Mouse (Mus musculus) thymus, postnatal 0 days (tissue): ENCODE data around the gene Tas1r1. TPM values are rescaled to one million over a fixed set of nuclear protein-coding genes. Genes with fewer than 3 reads are reported as not detected.

Experiments used
- DNase-seq: peaks from one replicate; pipeline ENCODE4 v3.0.0-alpha.2; 2015; ENCODE audit warnings: low spot score
- polyA plus RNA-seq: library from polyadenylated mRNA; unstranded; fragments of >200 nt; fragmentation: Nextera tagmentation; extraction: Ambion mirVana; gene quantifications from 2 replicates; pipeline ENCODE4 v1.2.1, GENCODE M21; 2015

Tas1r1 gene
- 0.32 and 0.59 TPM in 2 replicates for polyA plus RNA-seq

DNA sequence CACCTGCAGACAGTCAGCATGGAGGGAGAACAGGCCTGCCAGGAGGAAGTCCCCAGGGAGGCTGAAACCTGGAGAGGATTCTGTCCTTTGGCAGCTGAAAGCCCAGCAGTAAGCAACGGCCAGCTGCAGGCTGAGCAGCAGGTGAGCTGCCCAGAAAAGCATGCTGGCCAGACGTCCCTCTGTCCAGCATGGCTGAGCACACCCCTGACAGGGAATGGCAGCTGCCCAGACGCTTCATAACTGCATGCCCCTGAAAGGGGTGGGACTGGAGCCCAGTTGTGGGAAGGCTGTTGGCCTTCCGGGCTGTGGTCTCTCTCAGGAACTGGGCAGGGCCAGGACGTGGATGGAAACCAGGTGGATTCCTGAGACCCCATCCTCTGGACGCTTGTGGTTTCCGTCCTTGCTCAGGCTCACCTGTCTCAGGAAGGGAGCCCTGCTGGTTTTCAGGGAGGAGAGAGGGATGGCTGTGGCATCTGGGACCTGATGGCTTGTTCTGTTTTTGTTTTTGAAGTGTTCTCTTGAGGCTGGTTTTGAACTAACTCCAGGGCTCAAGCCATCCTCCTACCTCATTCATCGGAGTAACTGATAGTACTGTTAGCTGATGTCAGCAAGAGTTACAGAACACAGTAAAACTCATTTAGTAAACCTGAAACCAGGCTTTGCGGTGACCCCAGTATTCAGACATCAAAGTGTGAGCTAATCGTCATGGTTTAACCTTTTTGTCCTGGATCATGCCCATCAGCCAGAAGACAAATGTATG is at the start of gene Tas1r1:
TSS of gene Tas1r1 (minus strand) at position 344 of the 760 bp plus-strand sequence.
- DNase-seq, result no peak

DNA sequence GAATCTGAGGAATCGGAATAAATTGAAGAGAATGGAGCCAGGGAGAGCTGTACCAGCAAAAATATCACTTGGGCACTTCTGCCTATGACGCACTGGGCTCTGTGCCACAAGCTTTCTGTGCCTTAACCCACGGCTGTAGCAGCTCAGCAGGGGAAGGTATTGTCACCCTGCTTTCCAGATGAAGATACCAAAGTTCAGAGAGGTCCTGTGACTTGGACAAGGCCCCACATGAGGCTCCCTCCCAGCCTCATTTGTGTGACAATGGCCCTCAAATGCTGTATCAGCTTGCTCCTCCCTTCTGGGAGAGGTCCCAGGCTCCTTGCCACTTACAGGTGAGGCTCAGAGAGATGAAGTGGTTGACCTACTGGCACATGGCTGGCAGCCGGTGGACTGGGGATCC is 49.8 kb upstream of the Tas1r1 start:
- DNase-seq, result no peak

DNA sequence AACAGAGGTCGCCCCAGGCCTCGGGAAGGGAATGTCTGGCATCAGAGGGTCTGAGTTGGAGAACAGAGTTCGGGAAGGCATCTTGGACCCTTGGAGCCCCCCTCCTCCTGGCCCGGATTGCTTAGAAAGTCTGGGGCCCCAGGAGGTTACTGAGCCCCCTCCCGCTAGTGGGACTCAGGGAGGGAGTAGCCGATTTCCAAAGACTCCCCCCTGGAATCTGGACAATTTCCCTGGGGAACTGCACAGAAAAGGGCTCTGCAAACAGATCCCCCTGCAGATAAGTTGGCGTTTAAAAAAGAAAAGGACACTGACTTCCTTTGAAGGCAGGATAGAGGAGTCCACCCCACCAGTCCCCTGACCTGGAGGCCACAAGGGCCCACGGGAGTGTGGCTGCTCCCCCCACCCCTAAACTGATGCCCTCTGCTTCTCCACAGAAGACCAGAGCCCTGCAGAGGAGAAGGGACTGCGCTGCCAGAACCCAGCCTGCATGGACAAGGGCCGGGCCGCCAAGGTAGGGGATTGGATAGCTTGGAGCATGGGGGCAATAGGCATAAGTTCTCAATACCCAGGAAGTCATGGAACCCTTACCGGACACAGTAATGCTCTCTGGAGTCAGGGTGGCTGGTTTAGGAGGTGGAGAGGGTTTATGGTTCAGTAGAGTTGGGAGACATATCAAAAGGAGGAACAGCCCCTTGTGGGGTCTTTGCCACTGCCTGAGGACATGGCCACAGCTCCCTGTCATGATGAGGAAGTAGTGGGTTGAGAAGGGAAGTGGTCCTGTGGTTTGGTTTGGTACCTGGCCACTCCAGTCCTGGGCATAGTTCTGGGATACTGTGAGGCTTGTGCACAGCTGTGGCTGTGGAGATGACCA is 49.1 kb upstream of the Tas1r1 start:
- no peak for DNase-seq

DNA sequence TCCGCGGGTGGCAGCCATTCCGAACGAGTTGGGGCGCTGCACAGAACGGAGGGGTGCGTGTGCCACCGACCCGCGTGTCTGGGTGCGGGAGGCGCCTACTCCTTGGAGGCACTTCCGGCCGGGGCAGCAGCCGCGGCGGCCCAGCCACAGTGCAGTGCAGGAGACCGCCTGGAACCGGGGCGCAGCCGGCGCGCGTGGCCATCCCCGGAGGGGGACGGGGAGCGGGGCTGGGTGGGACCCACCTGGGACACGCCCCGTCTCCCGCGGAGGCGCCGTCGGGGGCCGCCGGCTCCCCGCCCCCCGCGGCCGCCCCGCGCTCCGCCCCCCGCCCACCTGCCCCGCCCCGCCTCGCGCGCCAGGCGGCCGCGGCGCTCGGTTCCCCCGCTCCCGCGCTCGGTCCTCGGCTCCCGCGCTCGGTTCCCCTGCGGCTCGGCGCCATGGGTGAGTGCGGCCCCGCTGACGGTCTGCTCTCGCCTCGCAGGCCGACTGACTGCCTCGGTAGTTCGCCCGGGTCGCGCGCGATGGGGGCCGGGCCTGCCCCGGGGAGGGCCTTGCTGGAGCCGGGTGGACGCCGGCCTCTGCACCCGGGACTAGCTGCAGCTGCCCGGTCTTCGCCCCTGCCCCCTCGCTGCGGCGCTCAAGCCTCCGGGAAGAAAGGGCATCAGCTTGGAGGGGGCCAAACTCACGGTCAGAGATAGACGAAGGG is 48.3 kb upstream of the Tas1r1 start:
- peak; percentile 76 for DNase-seq

DNA sequence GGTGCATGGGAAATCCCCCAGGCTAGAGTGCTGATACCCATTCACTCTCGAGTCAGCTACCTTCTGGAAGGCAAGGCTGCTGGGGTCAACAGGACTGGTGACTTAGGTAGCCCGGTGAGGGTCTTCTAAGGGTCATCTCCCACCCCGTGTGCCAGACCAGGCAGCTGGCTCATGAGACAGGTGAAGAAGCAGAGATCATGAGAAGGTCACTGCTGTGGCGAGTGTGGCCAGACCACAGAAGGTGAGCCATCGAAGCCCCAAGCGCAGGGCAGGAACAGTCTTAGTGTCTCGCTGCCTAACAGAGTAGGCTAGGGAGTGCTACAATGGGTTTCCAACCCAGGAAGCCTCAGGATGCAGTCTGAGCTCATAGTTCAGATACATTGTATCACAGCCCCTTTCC is 46.2 kb upstream of the Tas1r1 start:
- DNase-seq, result no peak

DNA sequence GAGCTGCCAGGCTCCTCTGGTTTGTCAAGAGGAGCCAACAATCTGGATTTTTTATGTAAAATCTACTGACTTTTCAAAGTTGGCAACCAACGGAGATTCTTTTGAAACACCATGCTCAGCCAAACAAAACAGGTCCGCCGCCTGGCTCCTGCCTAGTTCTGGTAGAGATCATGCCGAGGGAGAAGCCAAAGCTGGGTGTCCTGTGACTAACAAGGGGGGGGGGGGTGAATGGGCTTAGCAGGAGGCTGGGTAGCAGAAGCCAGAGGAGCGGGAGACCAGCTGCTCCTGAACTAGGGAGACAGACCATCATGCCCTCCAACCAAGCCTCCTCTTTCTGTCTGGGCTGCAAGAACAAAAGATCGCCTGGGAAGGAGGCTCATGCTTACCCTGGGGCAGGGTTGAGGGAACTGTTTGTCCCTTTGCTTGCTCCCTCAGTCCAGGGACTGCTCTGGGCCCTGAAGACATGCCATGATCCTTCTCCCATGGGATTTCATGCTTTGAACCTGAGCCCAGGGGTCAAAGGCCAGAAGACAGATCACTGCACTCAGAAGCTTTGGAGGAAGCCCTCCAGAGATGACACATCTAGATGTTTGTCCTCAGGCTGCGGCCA is 45.3 kb upstream of the Tas1r1 start:
- no peak for DNase-seq

DNA sequence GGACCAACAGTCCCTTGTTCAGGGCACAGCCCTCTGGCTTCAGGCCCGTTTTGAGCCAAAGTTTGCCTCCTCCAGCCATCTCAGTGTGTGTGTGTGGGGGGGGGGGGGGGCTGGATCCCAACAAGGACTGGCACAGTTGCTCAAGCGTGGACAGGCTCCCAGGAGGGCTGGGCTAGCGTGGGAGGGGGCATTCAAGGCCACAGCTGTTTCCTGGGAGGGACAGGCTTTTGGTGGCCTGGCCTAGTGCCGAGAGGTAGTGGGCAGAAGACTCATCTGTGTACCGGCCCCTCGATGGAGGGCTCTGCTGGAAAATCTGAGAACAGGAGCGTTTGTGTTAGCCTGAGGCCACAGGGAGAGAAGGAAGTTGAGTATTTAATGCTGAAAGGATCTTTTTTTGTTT is 41.6 kb upstream of the Tas1r1 start:
- no peak for DNase-seq

DNA sequence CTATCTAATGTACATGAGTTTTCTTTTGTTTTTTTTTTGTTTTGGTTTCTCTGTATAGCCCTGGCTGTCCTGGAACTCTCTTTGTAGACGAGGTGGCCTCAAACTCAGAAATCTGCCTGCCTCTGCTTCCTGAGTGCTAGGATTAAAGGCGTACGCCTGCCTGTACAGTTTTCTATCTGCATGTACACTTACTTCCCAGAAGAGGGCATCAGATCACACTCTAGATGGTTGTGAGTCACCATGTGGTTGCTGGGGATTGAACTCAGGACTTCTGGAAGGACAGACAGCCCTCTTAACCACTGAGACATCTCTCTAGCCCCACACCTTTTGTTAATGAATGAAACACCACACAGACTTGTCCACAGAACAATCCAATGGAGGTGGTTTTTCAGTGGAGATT is 40.9 kb upstream of the Tas1r1 start:
- no peak for DNase-seq

DNA sequence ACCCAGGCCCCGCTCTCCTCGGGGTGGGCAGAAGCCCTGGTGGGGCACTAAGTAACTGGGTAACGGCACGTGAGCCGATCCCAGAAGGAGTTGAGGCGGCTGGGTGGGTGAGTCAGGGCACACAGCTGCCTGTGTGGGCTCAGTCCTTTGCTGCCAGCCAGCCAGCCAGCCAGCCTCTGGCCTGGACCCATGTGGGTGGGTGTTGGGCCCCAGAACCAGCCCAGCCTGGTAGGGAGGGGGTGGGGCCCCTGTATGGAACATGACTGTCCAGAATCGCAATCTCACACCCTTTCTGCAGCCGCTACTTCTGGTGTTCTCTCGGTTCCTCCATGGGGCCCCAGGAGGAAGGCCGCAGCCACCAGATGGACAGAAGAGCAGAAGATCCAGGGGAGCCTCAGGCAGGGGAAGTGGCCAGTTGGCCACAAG is 39.8 kb upstream of the Tas1r1 start:
- DNase-seq, result no peak

DNA sequence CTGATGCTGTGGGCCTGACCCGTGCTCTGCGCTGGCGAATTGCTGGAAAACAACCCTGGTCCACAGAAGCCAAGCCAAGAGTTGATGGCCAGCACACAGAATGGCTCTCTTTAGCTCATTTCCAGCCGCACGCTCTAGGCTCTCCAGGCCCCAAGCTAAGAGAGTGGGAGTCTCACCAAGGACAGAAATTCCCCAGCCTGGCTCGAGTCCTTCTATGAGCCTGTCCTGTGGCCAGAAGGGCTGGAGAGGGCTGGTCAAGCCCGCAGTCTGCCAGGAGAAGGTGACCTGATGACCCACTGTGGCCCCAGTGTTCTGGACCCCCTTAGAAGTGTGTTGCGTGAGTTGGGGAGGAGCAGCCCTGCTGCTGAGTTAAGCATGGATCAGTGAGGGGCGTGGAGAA is 38.8 kb upstream of the Tas1r1 start:
- DNase-seq, result no peak

DNA sequence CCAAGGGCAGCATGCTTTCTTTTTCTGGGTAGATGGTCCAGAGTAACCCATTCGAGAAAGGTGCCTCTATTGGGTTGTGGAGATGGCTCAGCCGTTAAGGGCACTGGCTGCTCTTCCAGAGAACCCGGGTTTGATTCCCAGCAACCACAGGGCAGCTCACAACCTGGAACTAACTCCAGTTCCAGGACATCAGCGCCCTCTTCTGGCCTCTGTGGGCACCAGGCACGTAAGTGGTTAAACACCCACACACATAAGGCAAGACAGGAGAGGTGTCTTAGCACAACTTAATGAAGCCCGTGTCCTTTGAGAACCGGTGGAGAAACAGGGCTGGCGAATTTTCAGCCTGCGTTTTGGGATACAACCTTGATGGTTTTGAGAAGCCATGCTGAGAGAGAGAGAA is 36.2 kb upstream of the Tas1r1 start:
- no peak for DNase-seq

DNA sequence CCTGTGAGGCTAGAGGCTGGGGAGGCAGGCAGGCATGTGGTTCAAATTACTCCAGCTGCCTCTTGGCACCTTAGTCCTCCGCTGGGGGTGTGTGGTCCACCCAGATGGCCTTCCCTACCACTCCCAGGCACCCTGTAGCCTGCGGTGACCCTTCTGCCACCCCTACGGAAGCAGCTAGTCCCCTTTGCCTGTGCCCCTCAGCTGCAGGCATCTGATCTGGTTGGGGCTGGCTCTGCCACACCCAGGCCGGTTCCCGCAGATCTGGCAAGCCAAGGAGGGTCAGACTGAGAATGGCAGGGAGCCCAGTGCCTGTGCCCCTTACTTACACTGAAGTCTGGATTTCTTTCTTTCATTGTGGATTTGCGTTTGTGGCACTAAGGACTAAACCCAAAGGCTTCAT is 35.3 kb upstream of the Tas1r1 start:
- DNase-seq, result no peak

DNA sequence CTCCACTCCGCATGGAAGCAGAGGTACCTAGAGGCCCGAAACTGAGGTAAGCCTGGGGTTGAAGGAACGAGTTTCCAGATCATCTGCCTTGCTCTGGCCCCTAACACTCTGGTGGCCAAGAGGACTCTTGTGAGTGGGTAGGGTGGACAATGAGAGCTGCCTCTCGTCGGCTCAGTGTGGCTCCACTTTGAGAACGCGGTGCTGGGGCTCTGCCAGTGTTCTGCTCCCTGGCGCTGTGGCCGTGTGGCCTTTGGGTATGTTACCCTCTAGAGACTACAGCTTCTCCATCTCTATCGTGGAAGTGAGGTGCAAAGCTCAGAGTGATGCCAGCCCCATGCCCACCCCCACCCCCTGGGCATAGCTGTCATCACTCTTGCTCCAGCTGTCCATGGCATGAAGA is 34.3 kb upstream of the Tas1r1 start:
- DNase-seq, result no peak

DNA sequence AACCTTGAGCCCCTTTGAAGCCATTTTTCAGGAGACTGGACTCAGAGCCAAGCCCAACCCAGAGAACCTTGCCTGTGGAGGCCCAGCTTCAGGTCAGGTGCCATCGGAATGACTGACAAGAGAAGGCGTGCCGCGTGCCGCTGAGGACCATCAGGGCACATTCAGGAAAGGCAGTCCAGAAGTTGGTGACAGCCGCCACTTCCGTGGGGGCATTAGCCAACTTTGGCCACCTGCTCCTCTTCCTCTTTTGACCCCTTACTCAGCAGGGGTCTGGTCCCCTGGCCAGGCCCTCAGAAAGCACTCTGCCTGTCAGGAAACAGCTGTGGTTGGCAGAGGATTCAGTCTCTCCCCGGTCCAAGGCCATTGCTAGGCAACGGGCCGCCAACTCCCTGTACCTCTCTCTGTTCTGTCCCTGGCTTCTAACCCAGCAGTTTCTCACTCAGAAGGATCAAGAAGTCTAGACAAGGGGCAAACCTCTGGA is 33.8 kb upstream of the Tas1r1 start, which contains the start of gene Plekhg5:
TSS of gene Plekhg5 (plus strand) at position 378 of the 481 bp plus-strand sequence.
- no peak for DNase-seq

DNA sequence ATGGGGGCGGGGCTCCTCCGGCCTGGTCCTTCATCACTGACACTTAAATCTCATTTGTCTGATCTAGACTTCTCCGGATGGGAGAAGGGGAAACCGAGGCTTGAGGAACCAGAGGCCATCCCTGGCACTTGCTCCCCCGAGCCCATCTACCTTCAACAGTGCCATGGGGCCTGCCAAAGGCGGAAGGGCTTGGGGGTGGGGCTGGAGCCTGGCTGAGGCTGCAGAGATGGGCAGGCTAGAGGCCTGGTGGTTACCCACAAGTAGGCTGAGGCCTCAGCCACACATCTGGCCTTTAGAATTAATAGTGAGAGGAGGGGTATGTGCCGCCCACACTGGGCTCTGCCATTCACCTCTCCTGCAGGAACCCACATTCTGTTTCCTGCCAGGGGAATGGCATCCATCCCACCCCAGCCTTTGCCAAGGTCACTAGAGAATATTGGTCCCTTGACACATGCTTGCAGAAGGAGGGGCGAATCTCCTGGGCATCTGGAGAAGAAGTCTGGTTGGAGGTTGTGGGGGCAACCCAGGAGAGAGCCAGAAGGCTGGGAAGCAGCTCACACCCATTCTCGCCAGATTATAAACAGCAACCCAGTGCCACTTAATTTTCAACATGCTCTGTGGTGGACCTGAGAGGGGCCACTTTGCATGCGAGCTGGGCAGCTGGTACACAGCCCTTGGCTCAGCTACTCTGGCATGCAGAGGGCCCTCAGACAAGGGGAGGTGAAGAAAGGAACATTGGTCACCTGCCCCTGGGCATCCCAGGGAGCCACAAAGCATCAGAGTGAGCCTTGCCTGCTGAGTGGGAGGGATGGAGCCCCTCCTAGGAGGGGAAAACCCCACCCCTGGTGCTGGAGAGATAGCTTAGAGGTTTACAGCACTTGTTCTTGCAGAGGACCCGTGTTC is 32.4 kb upstream of the Tas1r1 start:
- DNase-seq, result no peak

DNA sequence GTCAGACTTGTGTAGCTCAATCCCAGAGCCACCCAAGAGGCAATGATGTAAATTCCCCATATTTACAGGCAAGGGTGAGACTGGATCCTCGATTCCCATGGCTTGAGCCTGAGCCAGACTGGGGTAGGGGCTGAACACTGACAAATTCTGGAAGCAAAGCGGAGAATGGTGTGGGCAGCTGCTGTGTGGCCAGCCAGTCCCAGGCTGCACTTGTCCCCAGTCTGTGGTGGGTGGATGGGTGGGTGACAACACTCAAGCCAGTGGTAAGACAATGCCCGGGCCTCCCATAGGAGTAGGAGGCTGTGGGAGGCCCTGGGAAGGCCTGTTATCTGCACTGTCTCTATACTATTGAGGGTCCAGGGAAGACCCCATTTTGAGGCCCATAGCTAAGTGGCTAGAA is 30.9 kb upstream of the Tas1r1 start:
- DNase-seq, result no peak

DNA sequence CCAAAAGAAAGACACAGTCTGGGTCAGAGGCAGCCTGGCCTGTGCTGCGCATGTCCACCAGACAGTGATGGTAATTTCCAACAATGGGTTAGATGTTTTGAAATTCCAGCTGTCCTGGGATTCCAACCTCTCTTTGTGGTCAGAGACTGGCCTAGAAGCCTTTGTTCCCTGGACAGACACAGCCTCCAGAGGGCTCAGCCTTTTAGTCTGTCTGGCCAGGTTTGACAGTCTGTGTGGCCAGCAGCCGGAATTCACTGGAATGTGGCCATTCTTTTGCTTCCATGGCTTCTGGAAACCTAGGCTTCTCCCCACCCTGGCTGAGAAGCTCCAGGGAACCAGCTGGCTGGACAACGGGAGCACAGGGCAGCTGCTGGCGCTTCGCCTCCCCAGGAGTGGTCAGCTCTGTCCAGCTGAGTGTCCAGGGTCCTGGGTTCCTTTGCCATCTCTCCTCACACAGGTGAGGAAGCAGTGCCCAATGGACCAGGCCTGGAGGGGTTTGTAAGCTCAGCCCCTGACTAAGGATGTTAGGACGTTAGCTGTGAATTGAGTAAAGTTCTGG is 29.9 kb upstream of the Tas1r1 start:
- DNase-seq, result no peak

DNA sequence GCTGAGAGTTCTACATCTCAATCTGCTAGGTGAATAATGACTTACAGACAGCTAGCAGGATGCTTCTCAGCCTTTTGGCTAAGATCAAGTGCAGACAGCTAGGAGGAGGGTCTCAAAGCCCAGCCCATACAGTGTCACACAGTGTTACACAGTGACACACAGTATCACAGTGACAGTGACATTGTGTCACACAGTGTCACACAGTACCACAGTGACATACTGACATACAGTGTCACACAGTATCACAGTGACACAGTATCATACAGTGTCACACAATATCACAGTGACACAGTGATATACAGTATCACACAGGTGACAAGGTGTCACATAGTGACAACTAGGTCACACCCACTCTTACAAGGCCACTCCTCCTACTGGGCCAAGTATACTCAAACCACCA is 28.9 kb upstream of the Tas1r1 start:
- no peak for DNase-seq

DNA sequence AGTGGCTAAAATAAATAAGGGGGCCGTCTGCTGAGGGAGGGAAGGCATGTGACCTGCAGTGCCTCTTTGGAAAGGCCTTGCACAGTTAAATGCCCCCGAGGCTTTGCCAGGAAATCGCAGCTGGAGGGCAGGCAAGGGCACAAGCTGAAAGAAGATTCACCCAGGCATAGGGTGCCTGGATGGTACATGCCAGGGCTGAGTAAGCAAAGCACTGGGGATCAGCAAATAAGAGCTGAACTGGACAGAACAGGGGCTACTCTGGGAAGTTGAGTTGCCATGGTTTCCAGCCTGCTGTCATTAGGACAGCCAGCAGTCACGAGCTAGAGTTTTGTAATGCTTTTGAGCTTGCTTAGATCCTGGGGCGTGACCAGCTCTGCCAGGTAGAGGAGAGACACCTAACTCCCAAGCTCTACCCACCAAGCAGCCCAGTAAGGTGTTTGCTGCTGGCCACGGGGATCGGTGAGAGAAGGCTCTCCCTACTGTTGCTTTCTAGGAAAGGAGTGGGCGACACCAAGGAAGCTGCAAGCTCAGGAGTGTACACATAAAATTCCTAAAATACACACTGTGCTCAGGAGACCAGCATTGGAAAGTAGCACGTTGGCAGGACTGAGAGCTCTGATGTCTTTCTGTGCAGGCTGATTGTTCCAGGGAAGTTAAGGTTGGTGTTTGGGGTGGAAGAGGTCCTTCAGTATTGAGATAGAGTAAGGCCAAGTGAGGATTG is 24.2 kb upstream of the Tas1r1 start:
- no peak for DNase-seq
